Mouse (Mus musculus) midbrain, postnatal 0 days (tissue): ENCODE measurements around the gene Gm49325. TPM values are rescaled to one million over a fixed set of nuclear protein-coding genes. Genes with fewer than 3 reads are reported as not detected.

Source experiments
- ATAC-seq: fragments of 200-750 bp; cut with Nextera tagmentation; 2 replicates; pipeline ENCODE4 v1.8.0; 2017; ENCODE audit warnings: moderate number of reproducible peaks, mild to moderate bottlenecking, moderate TSS enrichment, moderate library complexity; ENCODE audit not compliant: low FRiP score
- DNase-seq: peaks from one replicate; pipeline ENCODE4 v3.0.0-alpha.2; 2015; ENCODE audit warnings: low spot score
- H3K27ac ChIP-seq: fragments of 300-500 bp; sonication (generic); 2 replicates; pipeline ENCODE4 v1.5.1; 2014; ENCODE audit warnings: low read depth, mild to moderate bottlenecking, low read length, mixed read lengths
- H3K27me3 ChIP-seq: fragments of 300-500 bp; sonication (generic); 2 replicates; pipeline ENCODE4 v1.6.1; 2014; ENCODE audit warnings: low read length, control low read depth, mixed read lengths; ENCODE audit not compliant: insufficient read depth
- H3K36me3 ChIP-seq: fragments of 300-500 bp; sonication (generic); 2 replicates; pipeline ENCODE4 v1.6.1; 2014; ENCODE audit warnings: low read length, control low read depth, mixed read lengths; ENCODE audit not compliant: insufficient read depth
- H3K4me1 ChIP-seq: fragments of 300-500 bp; sonication (generic); 2 replicates; pipeline ENCODE4 v1.6.1; 2014; ENCODE audit warnings: mild to moderate bottlenecking, control low read depth, antibody characterized with exemption, low read length, mixed read lengths; ENCODE audit not compliant: insufficient read depth
- H3K4me2 ChIP-seq: fragments of 300-500 bp; sonication (generic); 2 replicates; pipeline ENCODE4 v1.6.1; 2014; ENCODE audit warnings: low read depth, mild to moderate bottlenecking, low read length, mixed read lengths; ENCODE audit not compliant: poor library complexity, severe bottlenecking
- H3K4me3 ChIP-seq: fragments of 300-500 bp; sonication (generic); 2 replicates; pipeline ENCODE4 v1.5.1; 2014; ENCODE audit warnings: low read depth, mild to moderate bottlenecking, low read length, moderate library complexity
- H3K9ac ChIP-seq: fragments of 300-500 bp; sonication (generic); replicated peaks from 2 replicates; pipeline ENCODE4 v1.6.1; 2014; ENCODE audit warnings: mild to moderate bottlenecking, low read length, moderate library complexity, mixed read lengths; ENCODE audit not compliant: poor library complexity, severe bottlenecking
- H3K9me3 ChIP-seq: fragments of 300-500 bp; sonication (generic); 2 replicates; pipeline ENCODE4 v1.6.1; 2016; ENCODE audit warnings: low read length, control low read depth
- CTCF ChIP-seq: IDR thresholded peaks from 2 replicates; pipeline ENCODE4 v1.5.1; 2016; ENCODE audit warnings: antibody characterized with exemption, mild to moderate bottlenecking
- WGBS: fragments of 180-500 bp; shearing (Covaris S2); extraction: QIAGEN DNeasy Blood & Tissue Kit; methylation state at CpG from one replicate; pipeline ENCODE4 v1.1.7; 2014; 5-methylcytosine and 5-hydroxymethylcytosine counted together
- polyA plus RNA-seq: library from polyadenylated mRNA; unstranded; fragments of >200 nt; fragmentation: Nextera tagmentation; extraction: Ambion mirVana; gene quantifications from 2 replicates; pipeline ENCODE4 v1.2.1, GENCODE M21; 2015
- total RNA-seq: library from RNA; depleted of rRNA; stranded (reverse); fragments of >200 nt; gene quantifications from 2 replicates; pipeline ENCODE4 v1.2.3, GENCODE M21; 2014

Gene Gm49325
- total and polyA plus RNA-seq, 2 experiments from 2014 or later: 10.5 TPM; not detected in 1

GRCm38 (mm10) chr10:77606855-77607254, 858 bp downstream of the Gm49325 start:
- peak overlapping the region; percentile 64 for H3K4me3 ChIP-seq
- peak overlapping the region; percentile 84 for H3K9ac ChIP-seq
- H3K9me3 ChIP-seq: no peaks in the 10 kb centered on the region
- no peak for DNase-seq
- H3K27me3 ChIP-seq: no peaks in the 10 kb centered on the region
- peaks cover 8% of the 10 kb centered on the region; the same call in 1 of the 2 replicates for H3K4me1 ChIP-seq
- H3K27ac ChIP-seq: peak overlapping the region; percentile 96
- peak overlapping the region; percentile 63 for H3K4me2 ChIP-seq
- H3K36me3 ChIP-seq: peaks cover 11% of the 10 kb centered on the region
- WGBS: 50% methylated on average over 7 of the region's 7 CpGs
- peak; percentile 8; the same call in 1 of the 2 replicates for ATAC-seq
- no peak for TF ChIP-seq CTCF

- 63% methylated on average over 5 of the region's 5 CpGs for WGBS
- Histone ChIP-seq H3K4me3 (peak overlapping the region; percentile 64; the same call in 1 of the 2 replicates), H3K27ac (no peak overlapping the region), H3K4me1 (peaks cover 8% of the 10 kb centered on the region; the same call in 1 of the 2 replicates), H3K9ac (0 out of 2 replicates have a peak overlapping the region, but pooled peaks have one; percentile 84), H3K9me3 (no peaks in the 10 kb centered on the region), H3K36me3 (peaks cover 13% of the 10 kb centered on the region), H3K4me2 (peak overlapping the region; percentile 63), H3K27me3 (no peaks in the 10 kb centered on the region)
- DNase-seq (no peak), ATAC-seq (no peak)
- no peak for TF ChIP-seq CTCF
These were observed 1.4 kb downstream of the Gm49325 start for GRCm38 (mm10) chr10:77607441-77607840.

- no peak overlapping the region for H3K4me2 ChIP-seq
- H3K4me3 ChIP-seq: no peak overlapping the region
- DNase-seq: no peak
- TF ChIP-seq CTCF: no peak
- 68% methylated on average over 8 of the region's 8 CpGs for WGBS
- no peaks in the 10 kb centered on the region for H3K9me3 ChIP-seq
- peaks cover 8% of the 10 kb centered on the region; the same call in 1 of the 2 replicates for H3K4me1 ChIP-seq
- no peak overlapping the region for H3K9ac ChIP-seq
- ATAC-seq: no peak
- no peaks in the 10 kb centered on the region for H3K27me3 ChIP-seq
- no peak overlapping the region for H3K27ac ChIP-seq
- H3K36me3 ChIP-seq: peaks cover 19% of the 10 kb centered on the region
These were observed 2.6 kb downstream of the Gm49325 start for GRCm38 (mm10) chr10:77608589-77608988.

GRCm38 (mm10) chr10:77610221-77610961, 4.4 kb downstream of the Gm49325 start:
- no peak for TF ChIP-seq CTCF

GRCm38 (mm10) chr10:77613409-77613808, 7.4 kb downstream of the Gm49325 start:
- TF ChIP-seq CTCF: no peak
- Histone ChIP-seq H3K4me2 (no peak overlapping the region), H3K9me3 (no peaks in the 10 kb centered on the region), H3K4me3 (no peak overlapping the region), H3K9ac (no peak overlapping the region), H3K4me1 (no peaks in the 10 kb centered on the region), H3K27me3 (no peaks in the 10 kb centered on the region), H3K27ac (no peak overlapping the region), H3K36me3 (peaks cover 47% of the 10 kb centered on the region)
- 87% methylated on average over 3 of the region's 3 CpGs for WGBS
- DNase-seq (no peak), ATAC-seq (no peak)

More at GRCm38 (mm10) chr10:77610221-77610961, 4.4 kb downstream of the Gm49325 start:
- no peak overlapping the region for H3K27ac ChIP-seq
- H3K4me2 ChIP-seq: no peak overlapping the region
- H3K9ac ChIP-seq: no peak overlapping the region
- H3K9me3 ChIP-seq: no peaks in the 10 kb centered on the region
- no peak for ATAC-seq
- no peak overlapping the region for H3K4me3 ChIP-seq
- H3K27me3 ChIP-seq: no peaks in the 10 kb centered on the region
- DNase-seq: peak; percentile 40
- peaks cover 27% of the 10 kb centered on the region for H3K36me3 ChIP-seq
- peaks cover 8% of the 10 kb centered on the region; the same call in 1 of the 2 replicates for H3K4me1 ChIP-seq
- WGBS: 91% methylated on average over 8 of the region's 8 CpGs

GRCm38 (mm10) chr10:77615647-77616046, 9.7 kb downstream of the Gm49325 start:
- TF ChIP-seq CTCF: no peak
- no peak overlapping the region for H3K27ac ChIP-seq
- no peak for DNase-seq
- H3K36me3 ChIP-seq: peaks cover 44% of the 10 kb centered on the region
- no peaks in the 10 kb centered on the region for H3K9me3 ChIP-seq
- H3K27me3 ChIP-seq: no peaks in the 10 kb centered on the region
- H3K9ac ChIP-seq: no peak overlapping the region
- H3K4me3 ChIP-seq: no peak overlapping the region
- no peak for ATAC-seq
- 95% methylated on average over 8 of the region's 8 CpGs for WGBS
- no peaks in the 10 kb centered on the region for H3K4me1 ChIP-seq
- H3K4me2 ChIP-seq: no peak overlapping the region
